Mouse (Mus musculus): ENCODE measurements around the gene Tnfrsf11a.

GRCm38 (mm10) chr1:105848806-105849205, 68.3 kb downstream of the Tnfrsf11a start:
- TF ChIP-seq CTCF (IDR thresholded peaks at IDR 0.05; ENCODE audit: extremely low read depth, insufficient read depth, insufficient read length, insufficient replicate concordance), result no peak
- TF ChIP-seq POLR2A (IDR thresholded peaks at IDR 0.05; ENCODE audit: low read depth, low read length), result no peak
